Mouse (Mus musculus) spleen, postnatal 14 days (tissue): ENCODE results near the gene Myo1e.

Experiments
- DNase-seq, 2 experiments: peaks; one replicate each; pipeline ENCODE4 v3.0.0; 2021 to 2022; ENCODE audit warnings: low spot score in 2 of 2

The Myo1e gene

DNA sequence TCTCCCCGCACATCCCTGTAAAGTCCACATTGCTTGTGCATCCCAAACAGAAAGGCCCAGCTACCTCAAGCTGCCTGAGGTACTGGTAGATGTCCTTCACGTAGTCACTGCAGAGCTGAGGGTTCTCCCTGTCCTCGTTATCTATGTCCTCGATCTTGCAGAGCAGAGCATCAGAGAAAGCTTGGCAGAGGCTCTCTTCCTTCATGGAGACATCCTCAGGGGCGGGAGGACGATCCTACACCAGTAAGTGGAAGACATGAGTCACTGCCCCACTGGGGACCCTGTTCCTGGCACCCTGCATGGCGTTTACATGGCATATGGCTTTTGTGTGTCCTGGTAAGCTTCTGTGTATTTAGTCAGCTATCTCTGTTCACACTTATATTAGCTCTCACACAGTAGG, 205.9 kb downstream of the Myo1e start:
- DNase-seq: no peak

DNA sequence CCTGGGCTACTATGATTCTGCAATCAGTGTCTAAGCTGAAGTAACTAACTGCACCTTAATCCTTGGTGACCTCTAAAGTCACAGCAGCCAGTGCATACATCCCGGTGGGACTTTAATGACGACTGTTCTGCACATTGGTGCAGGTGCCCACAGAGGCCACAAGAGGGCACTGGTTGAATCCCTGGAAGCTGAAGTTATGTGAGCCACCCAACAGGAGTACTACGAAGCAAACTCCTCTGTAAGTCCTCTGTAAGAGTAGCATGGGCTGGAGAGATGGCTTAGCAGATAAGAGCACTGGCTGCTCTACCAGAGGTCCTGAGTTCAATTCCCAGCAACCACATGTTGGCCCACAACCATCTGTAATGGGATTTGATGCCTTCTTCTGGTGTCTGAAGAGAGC, 209.3 kb downstream of the Myo1e start:
- DNase-seq: peak in 1 of 2 experiments; percentile 24

DNA sequence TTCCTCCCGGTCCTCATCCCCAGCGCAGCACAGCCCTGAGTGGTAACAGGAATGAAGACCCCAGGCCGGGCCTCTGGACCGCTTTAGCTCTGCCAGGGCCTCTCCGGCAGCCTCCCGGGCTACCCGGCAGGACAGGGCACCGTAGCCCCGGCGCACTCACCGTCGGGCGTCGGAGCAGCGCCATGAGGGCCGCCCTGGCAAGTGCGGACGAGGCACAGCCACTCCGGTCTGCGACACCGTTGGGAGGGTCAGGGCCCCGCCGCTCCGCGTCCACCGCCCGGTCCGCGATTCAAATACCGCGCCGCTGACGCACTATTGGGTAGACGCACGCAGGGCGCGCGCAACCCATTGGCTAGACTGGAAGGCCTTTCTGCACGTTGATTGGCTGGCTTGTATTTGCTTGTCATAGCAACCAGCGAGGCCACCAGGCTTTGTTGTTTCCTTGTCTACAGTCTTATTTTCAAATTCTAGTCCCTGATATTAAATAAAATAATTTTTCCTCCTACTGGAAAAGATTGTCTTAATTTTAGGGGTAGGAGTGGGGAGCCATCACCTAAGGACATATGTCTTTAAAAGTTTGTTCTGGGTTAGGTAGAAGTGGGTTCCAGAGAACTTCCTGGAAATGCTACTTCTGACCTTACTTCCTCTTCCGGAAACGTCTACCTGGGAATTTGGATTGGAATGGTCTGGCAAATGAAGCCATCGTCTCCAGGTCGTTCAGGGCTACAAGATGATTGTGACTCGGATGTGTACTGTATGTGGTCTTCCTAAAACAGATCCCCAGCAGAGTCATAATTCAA, 214.3 kb downstream of the Myo1e start, which contains the start of gene Ccnb2:
Ccnb2 (minus strand) TSS at position 291 of the 800 bp plus-strand sequence.
- peak; percentile 85 to 87 for DNase-seq

DNA sequence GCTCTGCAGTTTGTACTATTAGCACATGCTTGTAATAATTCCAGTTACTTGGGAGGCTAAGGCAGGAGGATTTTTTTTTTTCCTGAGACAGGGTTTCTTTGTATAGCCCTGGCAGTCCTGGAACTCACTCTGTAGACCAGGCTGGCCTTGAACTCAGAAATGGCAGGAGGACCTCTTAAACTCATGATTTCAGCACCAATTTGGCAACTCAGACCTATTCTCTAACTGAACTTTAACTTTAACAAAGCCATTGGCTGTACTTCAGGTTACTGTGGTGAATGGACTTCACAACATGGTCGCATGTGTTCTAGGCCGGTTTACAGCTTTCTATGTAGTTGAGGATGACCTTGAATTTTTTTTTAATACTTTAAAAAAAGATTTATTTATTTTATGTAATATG, 215.5 kb downstream of the Myo1e start:
- no peak for DNase-seq

DNA sequence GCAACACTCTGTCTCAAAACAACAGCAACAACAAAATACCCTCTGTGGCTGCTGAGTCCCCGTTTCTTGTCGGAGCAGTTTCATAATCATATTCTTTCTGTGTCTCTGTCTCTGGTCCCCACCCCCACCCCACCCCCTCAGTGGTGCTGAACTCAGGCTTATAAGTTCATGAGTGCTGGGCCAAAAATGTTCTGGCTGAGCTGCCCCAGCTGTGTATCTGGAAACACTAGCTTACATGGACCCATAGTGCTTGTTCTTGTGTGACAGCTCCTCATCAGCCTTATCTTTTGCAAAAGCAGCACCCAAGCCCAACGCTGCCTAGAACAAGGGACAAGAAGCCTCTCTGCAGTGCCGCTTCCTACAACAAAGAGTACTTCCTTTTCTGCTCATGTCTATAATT, 232.8 kb downstream of the Myo1e start:
- DNase-seq: no peak

DNA sequence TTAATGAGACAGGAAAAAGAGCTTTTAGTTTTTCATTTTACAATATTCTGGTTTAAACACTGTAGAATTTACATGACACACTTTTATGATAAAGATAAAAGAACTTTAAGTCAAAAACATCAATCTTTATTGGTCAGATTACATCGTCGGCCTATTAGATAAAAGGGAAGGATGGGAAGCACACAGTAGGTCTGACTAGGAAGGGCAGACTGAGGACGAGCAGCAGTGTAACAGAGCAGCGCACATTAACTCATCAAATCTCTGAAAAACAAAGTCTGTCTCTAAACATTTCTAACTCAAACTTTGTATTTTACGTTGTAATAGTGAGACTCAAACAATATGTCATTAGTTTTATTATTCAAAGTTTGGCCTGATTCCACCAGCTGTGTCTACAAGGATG, 241.9 kb downstream of the Myo1e start:
- no peak for DNase-seq
